Mouse (Mus musculus): ENCODE data around the gene Unc5cl. TPM values are rescaled to one million over a fixed set of nuclear protein-coding genes. Genes with fewer than 3 reads are reported as not detected.

Gene Unc5cl
- total RNA-seq, 2 experiments from 2014 or later = 4.2 to 5.7 TPM

- ATAC-seq (replicated peaks; ENCODE audit: low FRiP score, low TSS enrichment, poor library complexity, severe bottlenecking) = peak; percentile 47; the same call in 1 of the 2 replicates
These were observed 126.5 kb downstream of the Unc5cl start for GRCm38 (mm10) chr17:48581153-48581552.

GRCm38 (mm10) chr17:48582486-48582990, 127.8 kb downstream of the Unc5cl start:
- ATAC-seq (replicated peaks; ENCODE audit: low FRiP score, low TSS enrichment, poor library complexity, severe bottlenecking) = no peak

GRCm38 (mm10) chr17:48583401-48583800, 128.7 kb downstream of the Unc5cl start:
- ATAC-seq (replicated peaks; ENCODE audit: low FRiP score, low TSS enrichment, poor library complexity, severe bottlenecking) = no peak

GRCm38 (mm10) chr17:48585902-48586359, 131.2 kb downstream of the Unc5cl start:
- peak; percentile 93 for ATAC-seq (replicated peaks; ENCODE audit: low FRiP score, low TSS enrichment, poor library complexity, severe bottlenecking)

GRCm38 (mm10) chr17:48588674-48589073, 134.0 kb downstream of the Unc5cl start:
- ATAC-seq (replicated peaks; ENCODE audit: low FRiP score, low TSS enrichment, poor library complexity, severe bottlenecking) = no peak

Other genes with a start within 250 kb of the Unc5cl start
- not detected in 2 replicates for gene Trem1, start 222.1 kb upstream of the Unc5cl start, total RNA-seq (2014; fragmentation: Nextera tagmentation)
- gene Trem1, start 222.1 kb upstream of the Unc5cl start, total RNA-seq (2017) = 0.27 and 0.94 TPM in 2 replicates
- gene Trem3, start 207.1 kb upstream of the Unc5cl start, total RNA-seq (2014; fragmentation: Nextera tagmentation) = 3.8 TPM in 1 of 2 replicates, not detected in the other
- gene Trem3, start 207.1 kb upstream of the Unc5cl start, total RNA-seq (2017) = 0.84 TPM in 1 of 2 replicates, not detected in the other
- gene Treml4, start 190.6 kb upstream of the Unc5cl start, total RNA-seq (2014; fragmentation: Nextera tagmentation) = not detected in 2 replicates
- gene Treml4, start 190.6 kb upstream of the Unc5cl start, total RNA-seq (2017) = 0.46 TPM in 1 of 2 replicates, not detected in the other
- gene Treml2, start 155.4 kb upstream of the Unc5cl start, total RNA-seq (2014; fragmentation: Nextera tagmentation) = 39.3 and 64.8 TPM in 2 replicates
- gene Treml2, start 155.4 kb upstream of the Unc5cl start, total RNA-seq (2017) = 23.7 and 37.2 TPM in 2 replicates
- gene B430306N03Rik, start 138.8 kb upstream of the Unc5cl start, total RNA-seq (2014; fragmentation: Nextera tagmentation) = 0.12 TPM in 1 of 2 replicates, not detected in the other
- gene B430306N03Rik, start 138.8 kb upstream of the Unc5cl start, total RNA-seq (2017) = 0.28 TPM in 1 of 2 replicates, not detected in the other
- not detected in 2 replicates for gene Trem2, start 108.5 kb upstream of the Unc5cl start, total RNA-seq (2014; fragmentation: Nextera tagmentation)
- 0.19 TPM in 1 of 2 replicates, not detected in the other for gene Trem2, start 108.5 kb upstream of the Unc5cl start, total RNA-seq (2017)
- 1.0 and 1.7 TPM in 2 replicates for gene Treml1, start 95.0 kb upstream of the Unc5cl start, total RNA-seq (2014; fragmentation: Nextera tagmentation)
- gene Treml1, start 95.0 kb upstream of the Unc5cl start, total RNA-seq (2017) = 5.2 and 12.9 TPM in 2 replicates
- 89.3 and 113 TPM in 2 replicates for gene Nfya, start 45.0 kb upstream of the Unc5cl start, total RNA-seq (2014; fragmentation: Nextera tagmentation)
- gene Nfya, start 45.0 kb upstream of the Unc5cl start, total RNA-seq (2017) = 32.8 and 55.7 TPM in 2 replicates
- 56.0 and 61.4 TPM in 2 replicates for gene Oard1, start 44.9 kb upstream of the Unc5cl start, total RNA-seq (2014; fragmentation: Nextera tagmentation)
- gene Oard1, start 44.9 kb upstream of the Unc5cl start, total RNA-seq (2017) = 76.9 and 90.2 TPM in 2 replicates
- gene Apobec2, start 22.0 kb upstream of the Unc5cl start, total RNA-seq (2014; fragmentation: Nextera tagmentation) = 1.7 TPM in 1 of 2 replicates, not detected in the other
- 0.30 TPM in 1 of 2 replicates, not detected in the other for gene Apobec2, start 22.0 kb upstream of the Unc5cl start, total RNA-seq (2017)
- gene Tspo2, start 3.4 kb upstream of the Unc5cl start, total RNA-seq (2014; fragmentation: Nextera tagmentation) = 192 and 203 TPM in 2 replicates
- 86.3 and 160 TPM in 2 replicates for gene Tspo2, start 3.4 kb upstream of the Unc5cl start, total RNA-seq (2017)